Mouse (Mus musculus) urinary bladder, postnatal 10 days (tissue): Measurements from ENCODE around the gene Ttll10.
A peak's percentile ranks its signal among the peaks of the same experiment; 100 is the strongest.

ENCODE experiments used
- DNase-seq: peaks from one replicate; pipeline ENCODE4 v3.0.0; 2022; ENCODE audit warnings: low spot score

The Ttll10 gene

DNA sequence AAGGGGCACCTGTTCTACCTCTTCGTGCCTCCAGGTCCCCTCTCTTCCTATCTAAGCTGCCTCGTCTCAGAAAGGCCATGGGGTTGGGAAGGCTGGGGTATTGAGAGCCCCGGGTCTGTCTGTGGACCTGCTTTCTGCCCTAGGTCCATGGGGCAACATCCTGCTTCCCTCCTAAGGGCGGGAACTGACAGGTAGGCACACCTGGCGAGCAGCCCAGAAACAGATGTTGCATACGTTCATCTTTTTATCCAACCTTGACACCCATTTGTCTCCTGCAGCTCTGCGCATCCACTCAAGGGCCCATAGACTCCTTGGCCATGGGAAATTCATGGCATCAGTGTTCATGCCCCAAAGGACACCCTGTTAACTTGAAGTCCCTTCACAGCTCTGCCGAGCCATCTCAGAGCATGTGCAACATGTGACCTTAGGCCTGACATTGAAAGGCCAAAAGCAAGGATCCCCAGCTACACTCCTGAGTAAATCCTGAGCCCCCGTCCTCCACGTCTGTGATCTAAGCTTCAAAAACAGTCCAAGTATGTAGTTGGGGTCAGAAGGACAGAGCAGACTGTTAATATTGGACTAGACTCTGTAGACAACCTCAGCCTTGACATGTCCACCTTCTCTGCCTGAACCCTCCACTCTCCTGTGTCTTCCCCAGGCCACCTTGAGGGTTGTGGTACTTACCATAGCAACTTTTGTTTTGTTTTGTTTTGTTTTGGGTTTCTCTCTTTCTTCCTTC is 6.1 kb upstream of the Ttll10 start:
- no peak for DNase-seq

DNA sequence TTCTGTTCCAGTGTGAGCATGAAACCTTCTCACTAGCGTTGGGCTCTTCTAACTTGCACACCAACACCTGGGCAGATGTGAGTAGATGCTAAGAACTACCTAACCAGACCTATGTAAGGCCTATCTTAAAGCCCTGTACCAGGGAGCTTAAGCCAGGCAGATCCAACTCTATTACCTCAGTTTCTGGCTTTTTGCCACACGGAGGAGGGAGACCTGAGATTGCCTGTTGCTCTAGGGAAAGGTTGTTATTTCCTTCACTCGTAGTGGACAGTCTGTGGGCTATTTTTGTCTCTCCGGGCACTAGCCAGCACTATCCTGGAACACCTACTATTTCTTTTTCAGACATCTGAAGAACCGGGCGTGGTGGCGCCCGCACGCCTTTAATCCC is 5.3 kb upstream of the Ttll10 start:
- no peak for DNase-seq

DNA sequence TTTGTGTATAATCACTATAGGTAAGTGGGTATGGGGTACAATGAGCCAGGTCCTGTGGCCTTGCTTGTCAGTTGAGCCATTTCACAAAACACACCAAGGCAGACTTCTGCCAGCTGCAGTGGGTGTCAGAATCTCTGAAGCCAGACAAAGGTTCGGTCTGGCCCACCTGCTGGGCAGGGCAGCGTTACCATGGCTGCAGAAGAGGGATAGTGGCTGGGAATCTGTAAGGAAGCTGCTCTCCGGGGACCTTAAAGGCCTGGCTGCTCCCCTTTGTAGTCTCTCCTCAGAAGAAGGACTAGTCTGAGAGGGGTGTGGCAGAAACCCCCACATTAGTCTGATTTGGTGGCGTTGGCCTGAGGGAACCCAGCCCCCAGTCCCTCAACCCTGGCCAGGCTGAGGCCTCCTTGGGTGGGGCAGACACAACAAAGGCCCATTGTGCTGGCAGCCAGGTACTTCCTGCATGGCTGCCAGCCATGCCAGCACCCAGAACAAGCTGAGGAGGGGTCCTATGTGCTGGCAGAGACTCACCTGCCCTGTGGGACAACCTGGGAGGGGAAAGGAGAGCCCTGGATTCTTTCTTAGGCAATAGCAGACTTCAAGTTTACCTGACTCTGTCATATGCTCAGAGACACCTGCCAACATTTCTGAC is 4.8 kb upstream of the Ttll10 start:
- no peak for DNase-seq

DNA sequence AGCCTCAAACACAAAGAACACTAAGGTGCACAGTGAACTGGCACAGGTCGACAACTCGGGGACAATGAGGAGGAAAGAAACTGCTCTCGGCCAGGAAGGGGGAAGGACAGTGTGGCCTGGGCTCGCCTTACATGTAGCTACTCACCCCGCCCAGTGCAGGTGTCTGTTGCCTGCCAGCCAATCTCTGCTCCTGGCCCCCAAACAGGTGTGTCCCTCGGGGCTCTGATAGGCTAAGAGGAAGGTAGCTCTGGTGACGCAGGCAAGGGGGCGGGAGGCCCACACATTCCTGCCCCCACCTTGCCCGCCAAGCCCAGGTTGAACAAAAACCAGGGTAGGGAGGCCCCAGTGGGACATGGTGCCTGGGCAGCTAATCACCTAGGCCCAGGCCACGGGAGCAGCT is 499 bp upstream of the Ttll10 start:
- DNase-seq, result peak; percentile 39

DNA sequence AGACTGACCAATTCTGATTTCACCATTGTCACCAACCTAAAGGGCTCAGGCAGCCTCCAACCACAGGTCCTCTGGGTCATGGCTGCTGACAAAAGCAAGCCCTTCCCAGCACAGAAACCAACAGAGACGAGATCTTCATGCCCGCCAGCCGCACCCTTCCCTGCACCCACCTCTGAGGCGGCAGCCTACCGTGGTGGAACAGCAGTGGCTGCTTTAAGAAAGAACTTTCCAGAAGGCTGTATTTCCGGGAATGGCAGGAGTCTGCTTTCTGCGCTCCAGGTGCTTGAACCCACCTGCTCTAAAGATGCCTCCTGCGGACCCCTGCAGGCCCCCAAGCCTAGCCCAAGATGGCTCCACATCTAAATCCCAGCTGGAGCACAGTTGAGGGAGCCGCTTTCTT is 388 bp downstream of the Ttll10 start:
- no peak for DNase-seq

DNA sequence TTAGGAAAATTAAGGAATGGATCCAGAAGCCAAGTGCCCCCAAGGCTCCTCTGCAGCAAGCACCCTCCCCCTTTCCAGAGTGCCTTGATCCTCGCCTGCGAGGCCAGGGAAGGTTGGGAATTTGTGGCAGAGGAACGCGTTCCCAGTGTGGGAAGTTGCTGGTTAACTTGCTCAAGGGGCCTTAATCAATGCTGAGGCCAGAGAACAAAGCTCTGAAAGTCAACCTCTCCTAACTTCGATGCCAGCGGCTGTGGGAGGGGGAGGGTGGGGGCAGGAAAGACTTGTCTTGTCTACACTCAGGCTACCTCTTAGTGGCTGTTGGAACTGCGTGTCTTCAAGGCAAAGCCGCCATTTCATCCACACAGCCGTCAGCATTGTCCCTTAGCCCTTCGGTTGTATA is 1.5 kb downstream of the Ttll10 start:
- no peak for DNase-seq

DNA sequence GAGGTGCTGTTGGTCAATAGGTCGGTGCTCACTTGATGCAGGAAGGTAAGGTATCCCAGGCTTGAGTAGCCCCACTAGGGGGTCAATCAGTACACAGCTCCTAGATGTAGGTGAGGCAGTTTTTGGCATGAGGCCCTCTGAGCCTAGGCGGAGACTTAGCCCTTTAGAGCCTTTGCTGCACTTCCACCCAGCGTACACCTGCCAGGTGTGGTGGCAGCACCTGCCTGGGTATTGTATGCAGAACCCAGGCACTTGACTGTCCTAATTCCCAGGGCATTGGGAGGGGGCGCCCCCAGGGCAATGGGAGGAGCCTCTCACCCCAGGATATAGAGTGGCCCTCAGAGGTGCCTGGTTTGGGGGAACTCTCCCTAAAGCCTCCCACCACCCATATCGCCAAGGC is 4.0 kb downstream of the Ttll10 start:
- DNase-seq, result no peak

DNA sequence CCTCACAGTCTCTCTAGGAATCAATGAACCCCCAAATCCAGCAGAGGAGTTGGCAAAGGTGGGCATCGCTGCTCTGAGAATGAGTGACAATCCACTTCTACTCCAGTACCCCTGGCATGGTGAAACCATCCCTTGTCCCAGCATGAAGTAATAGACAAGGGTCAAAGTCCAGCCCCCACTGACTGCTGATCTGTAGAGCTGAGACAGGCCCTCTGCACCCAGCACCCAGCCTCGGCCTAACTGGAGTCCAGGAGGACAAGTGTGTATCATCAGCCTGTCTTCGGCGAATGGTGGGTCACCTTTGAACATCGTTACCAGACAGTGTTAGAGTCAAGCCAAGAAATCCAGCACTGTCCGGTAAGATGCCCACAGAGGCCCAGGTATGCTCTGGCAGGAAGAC is 4.6 kb downstream of the Ttll10 start:
- DNase-seq, result no peak

DNA sequence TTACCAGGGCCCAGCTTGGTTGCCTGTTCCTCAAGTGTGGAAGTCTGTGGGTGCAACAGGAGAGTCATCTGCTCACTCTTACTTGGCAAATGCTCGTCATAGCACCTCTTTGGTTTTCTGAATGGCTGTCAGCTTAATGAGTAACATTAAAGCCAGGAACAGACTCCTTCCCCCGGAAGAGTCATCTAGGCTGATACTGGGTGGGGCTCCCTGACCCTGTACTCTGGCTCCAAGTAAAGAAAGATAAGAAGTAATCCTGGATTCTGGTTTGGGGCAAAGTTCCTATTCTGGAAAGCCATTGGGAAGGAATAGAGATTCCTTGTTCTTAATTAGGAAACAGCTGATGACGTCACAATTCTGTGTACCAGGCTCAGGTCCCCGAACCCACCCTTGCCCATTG is 5.1 kb downstream of the Ttll10 start:
- DNase-seq, result no peak

DNA sequence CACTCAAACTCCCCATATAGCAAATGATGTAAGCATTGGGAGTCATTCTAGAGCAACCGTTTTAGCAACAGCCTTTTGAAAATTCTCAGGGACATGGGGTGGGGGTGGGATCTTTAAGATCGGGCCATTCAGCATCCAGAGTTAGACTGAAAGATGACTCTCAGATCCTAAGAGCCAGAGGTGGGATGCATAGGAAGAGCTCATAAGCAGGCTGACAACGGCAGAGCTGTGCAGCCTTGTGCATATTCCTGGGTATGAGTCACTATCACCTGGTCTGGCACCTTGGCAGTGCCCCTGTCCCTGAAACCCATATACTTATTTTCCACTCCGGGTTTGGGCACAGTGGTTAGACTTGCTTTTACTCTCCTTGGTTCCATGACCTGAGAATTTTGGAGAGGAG is 6.1 kb downstream of the Ttll10 start:
- DNase-seq, result no peak

DNA sequence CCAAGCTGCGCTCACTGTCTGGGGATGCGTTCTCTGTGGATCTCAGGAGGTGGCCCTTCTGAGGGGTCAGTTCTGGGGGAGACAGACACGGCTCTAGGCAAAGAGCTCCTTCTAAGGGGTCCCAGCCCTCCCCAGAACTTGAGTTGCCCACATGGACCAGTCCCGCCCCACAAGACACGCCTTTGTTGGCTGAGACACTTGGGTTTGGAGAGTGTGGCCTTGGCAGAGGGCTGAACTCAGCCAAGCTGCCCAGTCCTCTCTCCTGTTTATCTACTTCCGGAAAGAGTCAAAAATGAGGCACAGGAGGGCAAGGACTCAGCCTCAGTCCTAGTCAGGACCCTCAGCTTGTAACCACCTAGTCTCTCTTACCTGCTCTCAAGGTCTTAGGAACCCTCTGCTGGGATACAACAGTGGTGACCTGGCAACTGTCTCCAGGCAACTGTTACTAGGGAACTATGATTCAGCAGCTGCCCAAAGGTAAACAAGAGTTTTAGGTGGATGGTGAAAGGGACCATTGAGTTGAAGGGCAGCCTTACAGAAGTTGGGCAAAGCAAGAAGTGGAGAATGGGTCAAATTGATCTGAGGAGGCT is 8.7 kb downstream of the Ttll10 start:
- no peak for DNase-seq

DNA sequence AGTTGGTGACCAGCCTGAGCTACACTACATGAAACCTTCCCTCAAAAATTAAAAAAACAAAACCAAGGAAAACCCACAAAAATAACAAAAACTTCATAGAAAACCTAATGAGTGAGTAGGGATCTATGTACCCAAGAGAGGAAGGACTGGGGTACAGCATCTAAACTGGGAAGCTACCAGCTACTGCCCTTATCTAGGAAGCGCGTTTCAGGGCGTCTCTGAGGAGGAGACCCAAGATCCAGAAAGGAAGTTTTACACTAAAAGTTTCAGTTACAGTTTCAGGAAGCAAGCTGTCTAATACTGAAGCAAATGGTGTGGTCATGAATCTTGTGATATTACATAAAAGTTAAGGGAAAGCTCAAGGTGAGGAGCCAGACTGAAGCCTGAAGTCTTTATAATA is 9.4 kb downstream of the Ttll10 start:
- DNase-seq, result no peak

DNA sequence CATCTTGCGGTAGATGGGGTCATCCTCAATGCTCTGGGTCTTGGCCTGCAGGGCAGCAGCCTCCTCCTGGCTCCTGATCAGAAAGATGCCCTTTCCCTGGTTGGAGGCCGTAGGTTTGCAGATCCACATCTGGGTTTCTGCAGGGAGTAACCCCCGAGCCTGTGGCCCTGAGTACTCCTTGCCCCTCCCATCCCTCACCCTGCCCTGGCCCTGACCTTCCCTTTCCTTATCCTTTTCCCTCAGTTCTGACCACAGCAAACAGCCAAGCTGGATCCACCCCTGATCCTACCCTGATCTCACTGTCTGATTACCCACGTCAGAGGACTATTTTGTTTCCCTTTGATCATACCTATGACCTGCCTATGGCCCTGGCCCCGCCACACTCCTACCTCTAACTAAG is 14.5 kb downstream of the Ttll10 start:
- no peak for DNase-seq

DNA sequence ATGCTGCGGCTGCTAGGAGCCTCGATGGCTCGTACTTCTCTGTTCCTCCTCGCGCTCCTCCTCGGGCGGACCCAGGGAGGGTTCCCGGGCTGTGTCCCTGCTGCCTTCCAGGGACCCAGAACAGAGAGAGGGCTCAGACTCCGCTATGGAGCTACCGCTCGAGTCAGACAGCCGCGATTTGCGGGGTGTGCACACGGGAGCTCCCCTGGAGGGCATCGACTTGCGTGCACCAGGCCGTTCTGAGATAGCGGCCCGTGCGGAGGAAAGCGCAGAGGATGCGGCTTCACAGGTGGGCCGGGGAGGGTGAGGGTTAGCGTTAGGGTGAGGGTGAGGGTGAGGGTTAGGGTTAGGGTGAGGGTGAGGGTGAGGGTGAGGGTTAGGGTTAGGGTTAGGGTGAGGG is 24.3 kb downstream of the Ttll10 start:
- DNase-seq, result no peak

DNA sequence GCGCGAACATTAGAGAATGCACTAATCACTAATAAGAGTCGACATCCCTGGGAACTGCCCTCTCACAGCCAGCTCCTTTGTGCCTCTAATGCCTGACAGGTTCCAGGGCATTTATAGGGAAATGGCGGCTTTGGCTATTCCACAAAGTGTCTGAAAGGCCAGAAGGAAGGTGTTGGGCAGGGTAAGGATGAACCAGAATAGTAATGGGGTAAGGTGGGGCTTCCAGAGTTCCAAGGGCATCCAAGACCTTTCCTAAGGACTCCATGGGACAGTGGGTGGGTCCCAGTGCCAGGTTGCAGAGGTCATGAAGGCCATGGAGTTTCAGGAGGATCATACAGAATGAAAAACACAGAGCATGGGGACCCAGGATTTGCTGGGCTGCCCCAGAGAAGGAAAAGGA is 24.9 kb downstream of the Ttll10 start:
- DNase-seq, result no peak

DNA sequence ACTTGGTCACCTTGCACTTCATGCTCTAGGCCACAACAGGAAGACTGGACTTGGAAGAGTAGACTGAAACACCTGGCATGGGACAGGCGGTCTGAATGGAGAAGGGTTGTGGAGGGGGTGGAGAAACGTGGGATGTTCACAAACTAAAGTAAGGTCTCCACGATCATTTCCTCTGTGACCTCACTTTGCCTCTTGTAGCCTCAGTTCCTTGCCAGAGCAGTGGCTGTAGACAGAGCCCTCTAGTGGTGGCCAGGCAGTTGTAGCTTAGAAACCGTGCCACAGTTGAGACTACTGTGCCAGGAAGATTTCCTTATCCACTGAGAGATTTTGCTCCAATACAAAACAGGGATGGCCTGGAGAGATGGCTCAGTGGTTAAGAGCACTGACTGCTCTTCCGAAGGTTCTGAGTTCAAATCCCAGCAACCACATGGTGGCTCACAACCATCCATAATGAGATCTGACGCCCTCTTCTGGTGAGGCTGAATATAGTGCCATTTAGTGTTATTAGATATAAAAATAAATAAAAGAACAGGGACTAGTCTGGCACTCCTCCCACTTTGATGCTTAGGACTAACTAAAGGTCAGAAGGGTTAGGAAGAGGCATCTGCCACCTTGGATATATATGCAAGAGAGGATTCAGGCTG is 25.6 kb downstream of the Ttll10 start:
- no peak for DNase-seq

DNA sequence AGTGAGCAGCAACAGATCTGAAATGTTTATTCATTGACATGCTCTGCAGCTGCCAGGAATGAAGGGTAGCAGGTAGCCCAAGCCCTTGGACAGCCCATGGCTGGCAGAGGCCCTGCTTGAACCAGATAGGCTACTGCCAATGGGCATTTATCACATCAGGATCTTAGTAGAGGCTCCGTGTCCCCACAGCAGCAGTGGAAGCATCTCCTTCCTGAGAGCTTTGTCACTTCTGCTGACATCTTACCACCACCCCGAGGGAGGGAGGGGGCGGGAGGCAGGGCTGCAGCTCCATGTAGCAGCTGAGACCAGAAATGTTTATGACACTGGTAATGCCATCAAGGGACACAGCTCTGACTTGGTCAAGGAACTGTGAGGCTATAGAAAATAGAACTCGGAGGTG is 26.4 kb downstream of the Ttll10 start:
- peak; percentile 6 for DNase-seq

DNA sequence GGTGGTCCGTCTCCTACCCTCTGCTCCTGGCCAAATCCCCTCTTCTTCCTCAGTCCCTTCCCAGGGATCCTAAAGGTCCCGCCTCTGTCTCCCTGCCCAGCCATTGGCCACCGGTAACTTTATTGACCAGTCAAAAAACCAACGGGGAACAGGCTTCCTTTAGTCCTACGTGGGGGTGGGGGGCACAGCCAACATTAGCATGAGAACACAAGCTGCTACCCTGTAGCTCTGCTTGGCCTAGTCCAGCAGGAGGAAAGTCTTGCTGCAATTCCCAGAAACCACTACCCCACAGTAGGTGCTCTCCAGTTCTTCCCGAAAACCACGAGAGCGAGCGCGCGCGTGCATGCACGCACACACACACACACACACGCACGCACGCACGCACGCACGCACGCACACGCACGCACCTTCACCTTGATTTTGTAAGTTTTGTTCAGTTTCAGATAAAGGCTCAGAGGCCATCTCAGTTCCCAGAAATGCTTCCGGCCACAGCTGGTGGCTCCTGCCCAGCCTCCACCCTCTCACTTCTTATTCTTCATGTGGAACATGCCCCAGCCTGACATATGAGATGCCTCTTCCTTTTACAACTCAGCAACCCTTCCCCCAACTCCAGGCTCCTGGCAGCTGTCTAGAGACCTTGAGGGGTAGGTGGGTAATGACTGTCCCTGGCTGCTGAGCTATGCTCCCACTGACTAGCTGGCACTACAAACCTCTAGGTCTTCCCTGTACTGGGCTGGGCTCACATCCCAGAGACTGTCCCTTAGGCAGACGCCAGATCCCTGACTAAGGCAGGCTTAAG is 27.4 kb downstream of the Ttll10 start:
- peak; percentile 9 for DNase-seq

DNA sequence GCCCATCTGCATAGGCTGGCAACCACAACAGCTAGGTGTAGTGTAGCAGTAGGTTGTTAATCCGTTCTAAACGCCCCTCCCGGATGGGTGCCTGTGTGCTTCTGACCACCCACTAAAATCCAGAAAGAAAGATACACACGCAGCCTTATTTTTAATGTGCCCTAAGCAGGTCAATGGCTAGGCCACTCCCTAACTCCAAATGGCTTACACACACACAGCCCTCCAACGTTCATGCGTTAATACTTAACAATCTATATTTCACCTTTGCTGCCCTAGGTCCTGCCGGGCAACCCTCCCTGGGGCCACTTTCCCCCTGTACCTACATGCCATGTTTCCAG is 28.0 kb downstream of the Ttll10 start:
- DNase-seq, result no peak

DNA sequence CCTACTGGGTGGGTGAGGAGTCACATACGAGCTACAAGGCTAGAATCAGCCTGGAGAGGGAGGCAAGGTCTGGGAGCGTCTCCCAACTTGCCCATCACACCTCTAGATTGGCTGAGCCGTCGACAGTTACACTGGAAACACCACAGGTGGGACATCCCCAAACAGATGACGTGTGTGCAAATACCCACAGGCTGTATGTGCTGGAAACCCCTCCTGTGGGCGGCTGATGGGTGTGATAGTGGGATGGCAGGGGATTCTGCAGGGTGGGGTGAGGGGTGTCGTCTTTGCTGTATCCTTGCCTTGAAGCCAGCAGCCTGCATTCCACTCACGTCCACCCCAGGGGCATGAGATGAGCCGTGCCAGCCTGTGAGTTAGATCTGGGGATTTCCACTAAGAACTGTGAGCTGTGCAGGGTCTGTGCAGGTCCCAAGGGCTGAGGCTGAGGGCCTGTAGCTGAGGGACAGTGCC is 28.5 kb downstream of the Ttll10 start:
- DNase-seq, result no peak

DNA sequence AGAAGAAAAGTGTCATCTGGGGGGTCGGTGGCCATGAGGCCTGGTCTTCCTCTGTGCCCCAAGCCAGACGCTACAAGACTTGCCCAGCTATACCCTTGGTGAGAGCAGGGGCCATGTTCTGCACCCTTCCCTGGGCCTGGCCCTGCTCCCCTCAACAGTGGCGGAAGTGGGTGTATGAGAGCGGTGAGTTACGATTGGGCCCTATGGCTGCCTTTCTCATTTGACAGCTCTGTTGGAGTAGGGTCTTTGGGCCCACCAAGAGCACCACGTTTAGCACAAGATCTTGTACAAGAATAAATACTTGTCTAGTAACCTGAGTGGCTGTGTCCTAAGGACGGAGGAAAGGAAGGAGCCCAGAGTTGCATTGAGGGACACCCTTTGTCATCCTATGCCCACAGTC is 30.6 kb downstream of the Ttll10 start:
- DNase-seq, result no peak

DNA sequence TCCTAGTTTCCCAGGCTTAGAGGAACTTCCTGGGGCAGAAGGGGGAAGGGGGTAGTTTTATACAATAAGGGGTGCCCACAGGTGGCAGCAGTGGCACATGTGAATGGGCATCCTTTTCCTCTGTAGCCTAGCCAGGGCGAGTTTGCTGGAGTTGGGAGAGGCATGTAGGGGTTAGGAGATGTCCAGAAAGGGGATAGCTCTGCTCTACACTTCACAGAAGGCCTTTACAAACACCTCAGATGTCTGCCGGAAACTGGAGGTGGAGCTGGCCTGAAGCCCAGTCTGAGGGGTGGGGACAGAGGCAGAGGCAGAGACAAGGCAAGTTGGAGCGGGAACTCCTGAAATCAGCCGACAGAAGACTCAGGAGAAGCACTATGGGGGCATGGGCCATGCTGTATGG is 33.2 kb downstream of the Ttll10 start, which contains the start of gene Tnfrsf18:
Gene Tnfrsf18, plus strand, starts transcription at position 152 of the 400 bp plus-strand sequence.
- no peak for DNase-seq
